ENCODE assay signal across 9 mouse cellular contexts in the genomic region with DNA sequence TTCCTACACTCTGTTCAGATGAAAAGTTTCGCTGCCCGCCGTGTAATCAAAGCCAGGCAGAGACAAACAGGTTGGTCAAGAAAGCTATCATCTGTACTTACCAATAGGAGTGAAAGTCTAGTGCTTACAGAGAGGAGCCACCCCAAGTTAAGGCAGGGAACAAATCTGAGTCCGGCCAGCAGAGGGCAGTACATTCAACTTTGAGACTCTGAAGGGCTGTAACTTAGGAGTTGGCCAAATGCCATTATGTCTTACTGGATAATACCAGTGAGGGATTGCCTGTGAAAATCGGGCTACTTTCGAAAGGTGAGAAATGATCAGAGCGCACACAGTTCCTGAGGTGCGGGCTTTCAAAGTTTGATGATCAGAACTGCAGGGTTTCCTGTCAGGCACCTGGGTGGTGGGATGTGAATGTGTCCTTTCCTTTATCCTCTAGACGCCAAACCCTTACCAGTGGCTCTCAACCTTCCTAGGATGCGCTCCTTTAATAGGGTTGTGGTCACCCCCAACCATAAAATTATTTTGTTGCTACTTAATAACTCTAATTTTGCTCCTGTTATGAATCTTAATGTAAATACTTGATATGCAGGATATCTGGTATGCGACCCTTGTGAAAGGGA. TPM values are rescaled to one million over a fixed set of nuclear protein-coding genes. Genes with fewer than 3 reads are reported as not detected.
DNase-seq lines count a peak whose midpoint lies in the region; ATAC-seq lines count a peak whose summit lies in the region.
"Had no signal": no experiment of that assay in that cellular context is flagged by ENCODE, and none has a peak within 500 bp of the region (broad histone marks: within the 10 kb centered on the region; RNA-seq: fewer than 3 reads in every experiment).

No protein-coding gene starts in this region.

- H3K27me3 ChIP-seq in forebrain, embryonic 16.5 days (replicated peaks; ENCODE audit: control insufficient read depth, insufficient read depth, low read length) = no peaks in the 10 kb centered on the region
- no peaks in the 10 kb centered on the region for H3K27me3 ChIP-seq in hindbrain, embryonic 14.5 days (ENCODE audit: control insufficient read depth, insufficient read depth, low read length)

- no peaks in the 10 kb centered on the region for H3K4me1 ChIP-seq in forebrain, embryonic 16.5 days (replicated peaks; ENCODE audit: control insufficient read depth, insufficient read depth, low read length)
- no peaks in the 10 kb centered on the region for H3K4me1 ChIP-seq in hindbrain, embryonic 14.5 days (replicated peaks; ENCODE audit: control insufficient read depth, insufficient read depth, low read length)

- no peak overlapping the region for H3K4me2 ChIP-seq in forebrain, embryonic 16.5 days (ENCODE audit: low read length)
- H3K4me2 ChIP-seq in hindbrain, embryonic 14.5 days (replicated peaks) = no peak overlapping the region

- H3K27ac ChIP-seq in forebrain, embryonic 16.5 days (ENCODE audit: low read length) = no peak overlapping the region
- H3K27ac ChIP-seq in hindbrain, embryonic 14.5 days = no peak overlapping the region
- H3K27ac ChIP-seq: macrophage had no signal

- no peaks in the 10 kb centered on the region for H3K36me3 ChIP-seq in forebrain, embryonic 16.5 days (ENCODE audit: control insufficient read depth, insufficient read depth)
- no peaks in the 10 kb centered on the region for H3K36me3 ChIP-seq in hindbrain, embryonic 14.5 days (replicated peaks; ENCODE audit: control insufficient read depth, insufficient read depth)

- DNase-seq in MEL-GATA-1-ER (ENCODE audit: extremely low read depth, low read depth) = peak; percentile 73
- peak; percentile 74 for DNase-seq in c-Kit-positive CD71-positive TER-119-positive erythroid progenitor cells, embryonic 14.5 days (ENCODE audit: low spot score)
- peak; percentile 84 for DNase-seq in hindbrain, embryonic 14.5 days (ENCODE audit: low spot score)
- peak; percentile 47 to 68 for DNase-seq in layer of hippocampus, postnatal 14 days (ENCODE audit: low spot score in 2 of 2)
- peak; percentile 79 for DNase-seq in lung, postnatal 25 days (ENCODE audit: low spot score)
- DNase-seq in retina, postnatal 1 day = peak; percentile 88
- peak; percentile 58 to 71 for DNase-seq in thymus, postnatal 36 days

- H3K9me3 ChIP-seq in forebrain, embryonic 16.5 days (ENCODE audit: control insufficient read depth, low read length) = no peaks in the 10 kb centered on the region
- no peaks in the 10 kb centered on the region for H3K9me3 ChIP-seq in hindbrain, embryonic 14.5 days (ENCODE audit: control insufficient read depth, low read length)

- H3K4me3 ChIP-seq in forebrain, embryonic 16.5 days (replicated peaks; ENCODE audit: low read length) = no peak overlapping the region
- no peak overlapping the region for H3K4me3 ChIP-seq in hindbrain, embryonic 14.5 days (replicated peaks; ENCODE audit: low read length)

- 61% methylated on average over 11 of the region's 11 CpGs for WGBS in forebrain, embryonic 16.5 days
- 62% methylated on average over 11 of the region's 11 CpGs for WGBS in hindbrain, embryonic 14.5 days

- no peak overlapping the region for H3K9ac ChIP-seq in forebrain, embryonic 16.5 days (replicated peaks; ENCODE audit: low read depth, low read length)
- H3K9ac ChIP-seq in hindbrain, embryonic 14.5 days = no peak overlapping the region

- ATAC-seq in forebrain, embryonic 16.5 days = peak; percentile 68
- ATAC-seq in hindbrain, embryonic 14.5 days (ENCODE audit: low FRiP score) = peak; percentile 46; the same call in 1 of the 2 replicates

RNA-seq across cellular contexts. Expression of gene Prep, which starts 15.8 kb away (rescaled TPM):
- polyA plus RNA-seq in forebrain, embryonic 16.5 days (2015; fragmentation: Nextera tagmentation; extraction: Ambion mirVana) = 20.3 and 21.8 TPM in 2 replicates
- polyA plus RNA-seq in hindbrain, embryonic 14.5 days (2014; fragmentation: Nextera tagmentation; extraction: Ambion mirVana) = 21.7 and 24.8 TPM in 2 replicates
- total RNA-seq in layer of hippocampus, postnatal 14 days (2021) = 10 to 100 TPM; 13.5 to 14.6 TPM
